Mouse (Mus musculus): ENCODE measurements around the gene Gm13539.

Gene Gm13539

DNA sequence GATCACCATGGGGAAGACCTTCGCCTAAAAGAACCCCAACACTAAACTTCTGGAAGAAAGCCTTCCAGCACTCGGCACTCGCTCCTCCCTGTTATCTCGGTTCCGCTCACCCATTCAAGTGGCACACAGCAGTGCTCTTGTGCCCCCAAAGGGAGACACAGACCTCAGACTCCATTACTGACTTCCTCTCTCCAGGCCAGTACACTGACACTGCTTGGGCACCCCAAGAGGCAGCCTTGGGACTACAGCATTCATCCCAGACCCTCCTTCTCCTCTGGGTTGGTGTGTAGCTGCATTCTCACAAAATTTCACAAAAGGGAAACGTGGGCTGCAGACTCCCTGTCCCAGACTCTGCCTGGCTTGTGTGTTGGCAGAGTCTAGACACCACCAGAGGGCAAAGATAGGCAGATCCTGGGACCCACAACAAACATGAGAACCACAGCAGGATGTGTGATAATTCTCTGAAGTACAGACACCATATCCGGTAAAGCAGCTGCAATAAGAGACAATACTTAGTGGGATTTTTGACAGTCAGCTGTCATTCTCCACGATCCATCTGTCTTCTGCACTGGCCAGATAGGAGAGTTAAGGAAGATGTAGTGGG, 46.4 kb downstream of the Gm13539 start:
- no peak for DNase-seq

- no peak for DNase-seq
Observed at GRCm38 (mm10) chr2:25830786-25831185, 48.7 kb downstream of the Gm13539 start.

DNA sequence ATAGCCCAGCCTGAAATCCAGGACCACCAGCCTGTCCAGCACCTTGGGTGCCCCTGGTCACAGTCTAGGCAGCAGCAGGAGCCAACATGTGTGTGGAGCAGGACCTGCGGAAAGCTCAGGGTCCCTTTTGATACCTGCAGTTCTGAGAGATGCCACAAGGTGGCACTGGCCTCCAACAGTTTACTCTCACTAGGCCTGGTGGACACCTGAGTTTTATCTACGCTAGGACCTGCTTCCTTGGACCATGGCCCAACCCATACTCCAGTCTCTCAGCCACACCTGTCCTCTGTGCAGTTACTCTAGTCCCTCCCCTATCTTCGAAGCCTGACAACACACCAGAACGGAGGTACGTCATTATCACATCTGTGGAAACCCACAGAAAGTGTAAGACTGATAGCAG, 54.2 kb downstream of the Gm13539 start:
- peak; percentile 95 for DNase-seq

Data from cerebellum, postnatal 14 days (tissue).